Mouse (Mus musculus): ENCODE measurements around the gene Lbh. TPM values are rescaled to one million over a fixed set of nuclear protein-coding genes. Genes with fewer than 3 reads are reported as not detected.

Lbh gene
- polyA plus RNA-seq, 1 experiment from 2014 or later: 6.5 TPM

DNA sequence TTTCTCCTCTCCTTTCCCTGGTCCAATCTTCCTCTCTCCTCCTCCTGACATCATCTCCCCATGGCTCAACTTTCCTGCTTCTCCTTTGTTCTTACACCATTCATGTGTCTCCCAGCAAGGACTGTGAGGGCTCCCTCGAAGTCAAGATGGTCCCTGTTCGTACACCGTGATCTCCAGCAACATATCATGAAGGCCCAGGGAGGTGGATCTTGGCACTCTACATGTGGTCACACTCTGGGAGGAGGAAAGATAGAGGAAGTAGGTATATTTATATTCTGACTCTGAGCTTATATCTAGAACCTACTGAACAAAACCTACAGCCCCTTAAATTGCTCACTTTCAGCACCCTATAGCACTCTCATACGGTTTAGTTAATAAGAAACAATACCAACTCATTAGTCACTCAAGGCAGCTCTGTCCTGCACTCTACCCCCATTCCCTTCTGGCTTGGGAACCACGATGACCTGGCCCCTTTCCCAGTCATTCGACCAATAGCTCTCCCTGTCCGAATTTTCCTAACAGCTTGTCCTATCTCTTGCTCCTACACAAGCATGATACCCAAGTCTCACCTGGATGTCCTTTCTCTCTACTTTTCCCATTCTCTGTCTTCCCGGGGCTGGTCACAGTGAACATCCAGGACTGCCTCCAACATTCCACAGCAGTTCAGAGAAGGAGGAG lies 44.0 kb downstream of the Lbh start:
- Histone ChIP-seq H3K27ac (ENCODE audit: low read depth) (no peak overlapping the region), H3K4me1 (replicated peaks; ENCODE audit: control insufficient read depth, insufficient read depth, low read length) (peaks cover 13% of the 10 kb centered on the region), H3K4me3 (ENCODE audit: low read depth, low read length) (no peak overlapping the region), H3K36me3 (ENCODE audit: control insufficient read depth, insufficient read depth, low read length) (no peaks in the 10 kb centered on the region), H3K9me3 (ENCODE audit: control insufficient read depth, low read length) (no peaks in the 10 kb centered on the region), H3K4me2 (ENCODE audit: low read length) (no peak overlapping the region), H3K9ac (ENCODE audit: low read length) (no peak overlapping the region), H3K27me3 (replicated peaks; ENCODE audit: control insufficient read depth, insufficient read depth, low read length) (no peaks in the 10 kb centered on the region)
- no peak for ATAC-seq (replicated peaks; ENCODE audit: low FRiP score, low TSS enrichment, low read depth)
- no peak for DNase-seq (ENCODE audit: low spot score)
- WGBS: 84% methylated on average over 8 of the region's 8 CpGs

GRCm38 (mm10) chr17:72965687-72966086 lies 47.6 kb downstream of the Lbh start:
- 51% methylated on average over 5 of the region's 5 CpGs for WGBS
- peak overlapping the region; percentile 55; the same call in 1 of the 2 replicates for H3K27ac ChIP-seq (ENCODE audit: low read depth)

GRCm38 (mm10) chr17:72966091-72966531 lies 48.0 kb downstream of the Lbh start:
- Histone ChIP-seq H3K4me1 (replicated peaks; ENCODE audit: control insufficient read depth, insufficient read depth, low read length) (peaks cover 16% of the 10 kb centered on the region), H3K9me3 (ENCODE audit: control insufficient read depth, low read length) (no peaks in the 10 kb centered on the region), H3K36me3 (ENCODE audit: control insufficient read depth, insufficient read depth, low read length) (no peaks in the 10 kb centered on the region), H3K4me3 (ENCODE audit: low read depth, low read length) (no peak overlapping the region), H3K27ac (ENCODE audit: low read depth) (peak overlapping the region; percentile 55; the same call in 1 of the 2 replicates), H3K9ac (ENCODE audit: low read length) (no peak overlapping the region), H3K4me2 (ENCODE audit: low read length) (no peak overlapping the region), H3K27me3 (replicated peaks; ENCODE audit: control insufficient read depth, insufficient read depth, low read length) (no peaks in the 10 kb centered on the region)
- DNase-seq (ENCODE audit: low spot score): no peak
- ATAC-seq (replicated peaks; ENCODE audit: low FRiP score, low TSS enrichment, low read depth): no peak
- 26% methylated on average over 5 of the region's 5 CpGs for WGBS

More at GRCm38 (mm10) chr17:72965687-72966086, 47.6 kb downstream of the Lbh start:
- Histone ChIP-seq H3K9ac (ENCODE audit: low read length) (no peak overlapping the region), H3K9me3 (ENCODE audit: control insufficient read depth, low read length) (no peaks in the 10 kb centered on the region), H3K4me2 (ENCODE audit: low read length) (no peak overlapping the region), H3K4me3 (ENCODE audit: low read depth, low read length) (no peak overlapping the region), H3K4me1 (replicated peaks; ENCODE audit: control insufficient read depth, insufficient read depth, low read length) (peaks cover 16% of the 10 kb centered on the region), H3K27me3 (replicated peaks; ENCODE audit: control insufficient read depth, insufficient read depth, low read length) (no peaks in the 10 kb centered on the region), H3K36me3 (ENCODE audit: control insufficient read depth, insufficient read depth, low read length) (no peaks in the 10 kb centered on the region)
- no peak for ATAC-seq (replicated peaks; ENCODE audit: low FRiP score, low TSS enrichment, low read depth)
- no peak for DNase-seq (ENCODE audit: low spot score)

GRCm38 (mm10) chr17:72966878-72967277 lies 48.8 kb downstream of the Lbh start:
- ATAC-seq (replicated peaks; ENCODE audit: low FRiP score, low TSS enrichment, low read depth): no peak
- Histone ChIP-seq H3K9me3 (ENCODE audit: control insufficient read depth, low read length) (no peaks in the 10 kb centered on the region), H3K27ac (ENCODE audit: low read depth) (no peak overlapping the region), H3K27me3 (replicated peaks; ENCODE audit: control insufficient read depth, insufficient read depth, low read length) (no peaks in the 10 kb centered on the region), H3K4me3 (ENCODE audit: low read depth, low read length) (no peak overlapping the region), H3K36me3 (ENCODE audit: control insufficient read depth, insufficient read depth, low read length) (no peaks in the 10 kb centered on the region), H3K4me1 (replicated peaks; ENCODE audit: control insufficient read depth, insufficient read depth, low read length) (peaks cover 16% of the 10 kb centered on the region), H3K9ac (ENCODE audit: low read length) (no peak overlapping the region), H3K4me2 (ENCODE audit: low read length) (no peak overlapping the region)
- no peak for DNase-seq (ENCODE audit: low spot score)
- WGBS: 39% methylated on average over 3 of the region's 3 CpGs

- H3K4me3 ChIP-seq (ENCODE audit: low read depth, low read length): no peak overlapping the region
- no peak for ATAC-seq (replicated peaks; ENCODE audit: low FRiP score, low TSS enrichment, low read depth)
- peaks cover 16% of the 10 kb centered on the region for H3K4me1 ChIP-seq (replicated peaks; ENCODE audit: control insufficient read depth, insufficient read depth, low read length)
- no peak overlapping the region for H3K4me2 ChIP-seq (ENCODE audit: low read length)
- no peaks in the 10 kb centered on the region for H3K36me3 ChIP-seq (ENCODE audit: control insufficient read depth, insufficient read depth, low read length)
- H3K9ac ChIP-seq (ENCODE audit: low read length): no peak overlapping the region
- no peaks in the 10 kb centered on the region for H3K27me3 ChIP-seq (replicated peaks; ENCODE audit: control insufficient read depth, insufficient read depth, low read length)
- H3K27ac ChIP-seq (ENCODE audit: low read depth): no peak overlapping the region
- no peaks in the 10 kb centered on the region for H3K9me3 ChIP-seq (ENCODE audit: control insufficient read depth, low read length)
- WGBS: 61% methylated on average over 6 of the region's 6 CpGs
- DNase-seq (ENCODE audit: low spot score): no peak
These were observed 49.5 kb downstream of the Lbh start for GRCm38 (mm10) chr17:72967371-72968175.

DNA sequence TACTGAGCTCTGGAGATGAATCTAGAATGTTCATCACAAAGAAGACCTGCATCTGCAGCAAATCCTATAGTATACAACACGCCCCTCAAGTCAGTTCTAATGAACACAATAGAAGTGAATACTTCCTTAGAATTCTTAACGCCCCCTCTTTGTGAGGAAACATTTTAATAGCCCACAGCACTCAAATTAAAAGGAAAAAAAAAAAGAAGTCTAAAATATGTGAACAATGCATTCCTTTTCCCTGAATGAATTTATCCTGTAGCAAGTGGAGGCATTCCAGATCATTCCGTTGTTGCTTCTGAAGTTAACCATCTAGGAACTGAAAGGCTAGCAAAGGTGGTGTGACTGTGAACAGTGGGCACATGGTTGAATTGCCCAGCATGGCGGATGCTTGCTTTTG lies 50.6 kb downstream of the Lbh start:
- ATAC-seq (replicated peaks; ENCODE audit: low FRiP score, low TSS enrichment, low read depth) (no peak), DNase-seq (ENCODE audit: low spot score) (no peak)
- H3K9me3 ChIP-seq (ENCODE audit: control insufficient read depth, low read length): no peaks in the 10 kb centered on the region
- H3K27ac ChIP-seq (ENCODE audit: low read depth): no peak overlapping the region
- no peak overlapping the region for H3K9ac ChIP-seq (ENCODE audit: low read length)
- no peaks in the 10 kb centered on the region for H3K36me3 ChIP-seq (ENCODE audit: control insufficient read depth, insufficient read depth, low read length)
- no peak overlapping the region for H3K4me3 ChIP-seq (ENCODE audit: low read depth, low read length)
- no peak overlapping the region for H3K4me2 ChIP-seq (ENCODE audit: low read length)
- H3K27me3 ChIP-seq (replicated peaks; ENCODE audit: control insufficient read depth, insufficient read depth, low read length): no peaks in the 10 kb centered on the region
- 72% methylated on average over 4 of the region's 4 CpGs for WGBS
- H3K4me1 ChIP-seq (replicated peaks; ENCODE audit: control insufficient read depth, insufficient read depth, low read length): peaks cover 16% of the 10 kb centered on the region

DNA sequence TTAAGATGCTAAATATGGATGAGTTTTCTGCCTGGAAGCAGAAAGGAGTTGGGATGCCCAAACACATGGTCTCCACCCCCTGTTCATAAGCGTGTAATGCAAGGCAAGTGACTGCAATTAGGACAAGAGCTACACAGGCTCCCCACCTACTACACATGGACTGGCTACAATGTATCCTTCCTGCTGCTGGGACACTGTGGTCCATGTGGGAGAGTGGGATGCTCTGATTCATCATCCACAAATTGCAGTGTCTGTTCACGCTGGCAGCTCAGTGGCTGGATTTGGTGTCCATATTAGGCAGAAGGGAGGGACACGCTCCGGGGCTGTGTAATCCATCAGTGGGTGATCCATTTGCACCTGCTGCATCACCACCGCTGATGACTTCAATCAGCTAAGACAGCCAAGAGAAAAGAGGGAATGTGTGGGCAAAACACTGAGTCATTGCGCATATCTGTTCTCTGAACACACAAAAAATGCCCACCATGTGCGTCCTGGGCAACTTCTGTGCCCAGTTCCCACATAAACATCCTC lies 52.6 kb downstream of the Lbh start:
- Histone ChIP-seq H3K9me3 (ENCODE audit: control insufficient read depth, low read length) (no peaks in the 10 kb centered on the region), H3K4me1 (replicated peaks; ENCODE audit: control insufficient read depth, insufficient read depth, low read length) (peaks cover 12% of the 10 kb centered on the region), H3K27ac (ENCODE audit: low read depth) (no peak overlapping the region), H3K4me3 (ENCODE audit: low read depth, low read length) (no peak overlapping the region), H3K9ac (ENCODE audit: low read length) (no peak overlapping the region), H3K36me3 (ENCODE audit: control insufficient read depth, insufficient read depth, low read length) (no peaks in the 10 kb centered on the region), H3K4me2 (ENCODE audit: low read length) (no peak overlapping the region), H3K27me3 (replicated peaks; ENCODE audit: control insufficient read depth, insufficient read depth, low read length) (no peaks in the 10 kb centered on the region)
- WGBS: 76% methylated on average over 7 of the region's 7 CpGs
- DNase-seq (ENCODE audit: low spot score) (no peak), ATAC-seq (replicated peaks; ENCODE audit: low FRiP score, low TSS enrichment, low read depth) (no peak)

GRCm38 (mm10) chr17:72973041-72973440 lies 54.9 kb downstream of the Lbh start:
- no peak overlapping the region for H3K4me2 ChIP-seq (ENCODE audit: low read length)
- no peak for ATAC-seq (replicated peaks; ENCODE audit: low FRiP score, low TSS enrichment, low read depth)
- no peaks in the 10 kb centered on the region for H3K9me3 ChIP-seq (ENCODE audit: control insufficient read depth, low read length)
- WGBS: 92% methylated on average over 5 of the region's 5 CpGs
- no peak overlapping the region for H3K27ac ChIP-seq (ENCODE audit: low read depth)
- no peaks in the 10 kb centered on the region for H3K36me3 ChIP-seq (ENCODE audit: control insufficient read depth, insufficient read depth, low read length)
- DNase-seq (ENCODE audit: low spot score): no peak
- H3K4me3 ChIP-seq (ENCODE audit: low read depth, low read length): no peak overlapping the region
- H3K4me1 ChIP-seq (replicated peaks; ENCODE audit: control insufficient read depth, insufficient read depth, low read length): no peaks in the 10 kb centered on the region
- no peaks in the 10 kb centered on the region for H3K27me3 ChIP-seq (replicated peaks; ENCODE audit: control insufficient read depth, insufficient read depth, low read length)
- H3K9ac ChIP-seq (ENCODE audit: low read length): no peak overlapping the region

All from intestine, embryonic 14.5 days (tissue).